Mouse (Mus musculus): ENCODE data around the gene Papss2. TPM values are rescaled to one million over a fixed set of nuclear protein-coding genes. Genes with fewer than 3 reads are reported as not detected.

Papss2 gene
- polyA plus RNA-seq, 1 experiment from 2014 or later, result 11.0 TPM

Other genes with a start within 250 kb of the Papss2 start
- gene Sgms1, start 206.1 kb upstream of the Papss2 start, polyA plus RNA-seq (2015; fragmentation: Nextera tagmentation; extraction: Ambion mirVana), result 43.0 and 44.8 TPM in 2 replicates
- 106 and 175 TPM in 2 replicates for gene Rpl9-ps6, start 129.2 kb upstream of the Papss2 start, polyA plus RNA-seq (2015; fragmentation: Nextera tagmentation; extraction: Ambion mirVana)
- gene Minpp1, start 110.0 kb upstream of the Papss2 start, polyA plus RNA-seq (2015; fragmentation: Nextera tagmentation; extraction: Ambion mirVana), result 43.2 and 44.4 TPM in 2 replicates
- 65.1 and 68.7 TPM in 2 replicates for gene Atad1, start 144.0 kb downstream of the Papss2 start, polyA plus RNA-seq (2015; fragmentation: Nextera tagmentation; extraction: Ambion mirVana)
- gene Pten, start 161.7 kb downstream of the Papss2 start, polyA plus RNA-seq (2015; fragmentation: Nextera tagmentation; extraction: Ambion mirVana), result 7.1 and 8.2 TPM in 2 replicates

Data from stomach, embryonic 16.5 days (tissue).